Mouse (Mus musculus) left cerebral cortex, postnatal 4 days (tissue): Measurements from ENCODE around the gene Mapkapk3. TPM values are rescaled to one million over a fixed set of nuclear protein-coding genes. Genes with fewer than 3 reads are reported as not detected.
A peak's percentile ranks its signal among the peaks of the same experiment; 100 is the strongest.

ENCODE experiments used
- DNase-seq: peaks from one replicate; pipeline ENCODE4 v3.0.0-alpha.2; 2022
- intact Hi-C: fragments of 180-260 bp; cut with DNase I; formaldehyde crosslinking; loops from one replicate; pipeline ENCODE4 v1.15.1; 2025
- total RNA-seq, 2 experiments: library from RNA; stranded (reverse); gene quantifications; 2 replicates each; pipeline ENCODE4 v1.2.3; 2021

Gene Mapkapk3
- total RNA-seq, 2 experiments from 2014 or later: 3.3 to 4.8 TPM

DNA sequence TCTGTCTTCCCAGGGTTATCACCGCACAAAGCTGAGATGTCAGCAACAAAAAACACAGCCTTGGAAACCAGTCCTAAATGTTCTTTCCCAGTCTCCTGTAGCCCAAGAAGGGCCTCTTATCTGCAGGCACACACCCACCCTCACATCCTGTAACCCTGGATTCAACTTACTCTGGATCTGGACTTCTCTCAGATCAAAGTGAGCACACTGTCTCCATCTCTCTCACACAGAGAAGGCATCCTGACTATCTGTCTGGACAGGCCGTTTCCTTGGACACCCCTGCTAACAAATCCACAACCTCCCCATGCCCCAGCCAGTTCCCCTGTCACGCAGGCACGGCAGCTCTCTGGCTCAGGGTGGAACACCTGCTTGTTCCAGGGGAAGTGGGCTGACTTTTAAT is 17.4 kb downstream of the Mapkapk3 start:
- no peak for DNase-seq
- intact Hi-C loops: no loop called here

DNA sequence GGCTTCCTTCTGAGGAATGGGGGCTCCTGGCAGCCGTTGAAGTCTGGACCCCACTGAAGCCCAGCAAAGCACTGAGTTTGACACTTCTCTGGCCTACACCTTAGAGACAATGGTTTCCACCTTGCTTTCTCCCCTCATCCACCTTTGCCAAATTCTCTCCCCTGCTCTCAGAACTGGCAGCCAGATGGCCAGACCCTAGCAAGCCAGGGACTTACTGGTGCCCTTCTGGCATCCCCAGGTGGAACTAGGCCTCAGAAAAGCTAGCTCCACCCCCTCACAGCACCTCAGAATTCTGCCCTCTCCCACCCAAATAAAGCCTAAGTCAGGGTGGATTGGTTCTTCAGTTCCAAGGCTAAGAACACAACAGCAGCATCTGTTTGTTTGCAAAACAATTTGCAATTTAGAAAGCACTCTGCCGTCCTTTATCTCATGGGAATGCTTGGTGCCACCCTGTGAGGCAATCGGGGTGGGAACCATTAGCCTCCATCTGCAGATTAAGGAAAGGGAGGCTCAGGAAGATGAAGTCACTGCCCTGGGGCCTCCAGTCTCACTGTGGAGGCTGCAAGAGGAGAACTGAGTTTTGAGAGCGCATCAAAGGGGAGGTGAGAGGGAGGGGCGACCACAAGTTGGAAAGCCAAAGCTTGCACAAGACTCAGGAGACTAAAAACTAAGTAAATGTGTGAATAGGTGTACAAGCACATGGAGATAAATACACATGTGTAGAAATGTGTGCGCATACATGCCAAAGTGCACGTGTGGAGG is 18.3 kb downstream of the Mapkapk3 start:
- no peak for DNase-seq

DNA sequence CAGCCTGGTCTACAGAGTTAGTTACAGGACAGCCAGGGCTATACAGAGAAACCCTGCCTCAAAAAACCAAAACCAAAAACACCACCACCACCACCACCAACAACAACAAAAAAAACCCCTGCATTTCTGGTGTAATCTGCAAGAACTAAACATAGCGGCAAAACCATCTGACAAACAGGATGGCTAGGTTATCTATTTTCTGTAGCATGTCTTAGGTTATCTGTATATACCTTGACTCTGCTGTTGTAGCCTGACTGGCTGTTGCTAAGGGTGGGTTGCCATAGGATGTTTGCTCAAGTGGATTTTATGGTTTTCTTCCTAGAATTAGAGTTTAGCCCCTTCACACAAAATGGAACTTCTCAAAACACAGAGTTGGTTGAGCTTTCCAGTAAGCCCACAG is 19.9 kb downstream of the Mapkapk3 start:
- intact Hi-C loops: no loop called here

More for the DNA sequence above, 18.3 kb downstream of the Mapkapk3 start:
- intact Hi-C loops: no loop called here

DNA sequence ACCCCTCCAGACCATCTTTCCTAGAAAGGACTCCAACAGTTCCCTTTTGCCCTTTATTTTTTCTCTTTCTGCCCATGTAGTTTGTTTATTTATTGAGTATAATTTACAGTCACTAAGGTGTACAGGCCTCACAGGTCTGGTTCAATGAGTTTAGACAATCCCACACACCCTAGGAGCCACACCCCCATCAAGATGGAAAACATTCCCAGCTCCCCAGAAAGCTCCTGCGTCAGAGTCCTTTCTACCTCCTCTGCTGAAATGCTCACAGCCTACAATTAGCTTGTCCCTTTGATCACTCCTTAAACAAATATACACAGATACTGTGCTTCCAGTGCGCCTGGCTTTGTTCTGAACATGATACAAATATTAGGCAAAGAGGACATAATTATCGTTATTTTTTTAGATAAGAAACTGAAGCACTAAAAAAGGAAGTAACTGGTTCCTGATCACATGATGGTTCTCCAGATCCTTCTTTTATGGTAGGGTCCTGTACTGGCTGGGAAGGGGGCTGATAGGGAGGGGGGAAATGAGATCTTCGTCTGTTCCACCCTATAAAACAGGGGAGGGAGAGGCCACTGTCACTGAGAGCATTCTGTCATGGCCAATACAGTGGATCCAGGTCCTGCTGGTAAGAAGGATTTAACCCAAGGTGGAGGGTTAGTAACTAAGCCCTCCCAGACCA is 21.8 kb downstream of the Mapkapk3 start:
- no peak for DNase-seq
- intact Hi-C loops: no loop called here

More for the DNA sequence above, 19.9 kb downstream of the Mapkapk3 start:
- DNase-seq: no peak

DNA sequence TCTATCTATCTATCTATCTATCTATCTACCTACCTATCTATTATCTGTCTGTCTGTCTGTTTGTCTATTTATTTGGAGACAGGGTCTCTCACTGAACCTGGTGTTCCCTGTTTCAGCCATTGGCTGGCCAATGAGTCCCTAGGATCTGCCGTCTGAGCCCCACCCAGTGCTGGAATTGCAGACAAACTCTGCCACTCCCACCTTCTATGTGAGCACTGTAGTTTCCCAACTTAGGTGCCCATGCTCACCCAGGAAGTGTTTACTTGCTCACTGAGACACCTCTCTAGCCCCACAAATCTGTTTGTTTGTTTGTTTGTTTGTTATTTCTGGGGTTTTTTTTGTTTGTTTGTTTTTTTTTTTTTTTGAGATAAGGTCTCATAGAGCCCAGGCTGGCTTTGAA is 22.6 kb downstream of the Mapkapk3 start:
- intact Hi-C loops: no loop called here
- no peak for DNase-seq

DNA sequence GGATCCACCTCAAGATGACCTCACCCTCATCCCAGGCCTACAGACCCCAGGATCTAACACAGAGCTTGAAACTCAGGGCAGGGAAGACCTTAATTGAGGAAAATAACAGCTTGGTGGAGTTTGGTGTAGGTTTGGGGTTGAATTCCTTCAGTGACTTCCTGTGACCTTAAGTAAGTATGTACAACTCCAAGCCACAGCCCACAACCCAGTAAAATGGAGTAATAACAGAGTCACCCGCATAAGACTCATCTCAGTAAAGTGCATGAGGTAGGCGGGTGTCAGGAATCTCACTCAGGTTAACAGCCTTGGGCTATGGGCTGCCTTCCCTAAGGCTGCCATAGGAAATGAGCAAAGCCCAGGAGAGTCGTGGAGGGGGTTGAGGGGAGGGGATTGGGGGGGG is 24.9 kb downstream of the Mapkapk3 start:
- no peak for DNase-seq
- intact Hi-C loops: no loop called here

DNA sequence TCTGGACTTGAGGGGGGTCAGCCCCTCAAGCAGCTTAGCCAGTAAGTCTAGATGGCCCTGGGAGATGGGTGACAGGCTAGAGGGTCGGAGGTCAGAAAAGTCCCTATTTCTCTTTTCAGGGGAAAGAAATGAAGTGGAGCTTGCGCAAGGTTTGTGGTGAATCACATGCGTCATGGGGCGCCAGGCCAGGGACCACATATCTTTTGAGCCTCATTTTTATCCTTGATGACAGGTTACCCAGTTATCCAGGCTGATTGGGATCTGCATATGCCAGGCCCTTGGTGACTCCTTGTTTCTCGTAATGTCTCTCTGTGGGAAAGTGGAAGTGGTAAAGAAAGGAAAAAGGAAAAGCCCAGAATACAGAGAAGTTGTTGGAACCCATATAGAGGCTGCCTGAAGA is 25.8 kb downstream of the Mapkapk3 start:
- no peak for DNase-seq
- intact Hi-C loops: no loop called here

DNA sequence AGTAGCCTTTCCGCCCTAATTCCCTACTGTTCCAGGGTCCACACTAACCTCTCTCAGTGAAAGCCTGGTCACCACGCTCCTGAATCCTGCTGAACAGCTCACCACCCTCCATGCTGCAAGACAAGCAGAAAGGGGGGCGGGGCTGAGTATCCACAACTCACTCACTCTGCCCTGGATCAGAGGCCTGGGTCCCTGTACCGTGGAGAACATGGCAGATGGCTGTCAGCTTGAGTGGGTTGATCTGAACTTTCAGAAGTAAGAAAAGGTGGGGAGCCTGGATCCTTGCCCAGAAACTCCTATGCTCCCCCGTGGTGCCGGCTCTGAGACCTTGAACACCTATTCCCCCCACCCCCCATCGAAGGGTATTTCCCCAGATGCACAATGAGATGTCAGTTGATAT is 27.3 kb downstream of the Mapkapk3 start:
- intact Hi-C loops: no loop called here
- peak; percentile 54 for DNase-seq

DNA sequence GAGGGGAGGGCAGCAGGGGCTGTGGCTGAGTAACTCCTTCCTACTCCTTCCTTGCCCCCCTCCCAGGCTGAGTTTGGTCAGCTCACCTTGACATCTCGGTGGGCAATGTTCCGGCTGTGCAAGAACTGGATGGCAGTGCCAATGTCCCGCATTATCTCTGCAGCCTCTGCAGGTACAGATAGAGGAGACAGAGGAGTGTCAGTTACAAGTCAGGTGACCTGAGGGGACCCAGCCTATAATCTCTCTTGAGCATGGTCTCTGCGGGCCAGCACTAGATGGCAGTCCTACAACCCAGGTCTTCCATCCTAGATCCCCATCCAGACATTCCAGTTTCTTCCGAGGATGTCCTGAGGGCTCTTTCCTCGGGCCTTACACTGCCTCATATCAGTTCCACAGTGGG is 27.9 kb downstream of the Mapkapk3 start:
- no peak for DNase-seq
- intact Hi-C loops: no loop called here

DNA sequence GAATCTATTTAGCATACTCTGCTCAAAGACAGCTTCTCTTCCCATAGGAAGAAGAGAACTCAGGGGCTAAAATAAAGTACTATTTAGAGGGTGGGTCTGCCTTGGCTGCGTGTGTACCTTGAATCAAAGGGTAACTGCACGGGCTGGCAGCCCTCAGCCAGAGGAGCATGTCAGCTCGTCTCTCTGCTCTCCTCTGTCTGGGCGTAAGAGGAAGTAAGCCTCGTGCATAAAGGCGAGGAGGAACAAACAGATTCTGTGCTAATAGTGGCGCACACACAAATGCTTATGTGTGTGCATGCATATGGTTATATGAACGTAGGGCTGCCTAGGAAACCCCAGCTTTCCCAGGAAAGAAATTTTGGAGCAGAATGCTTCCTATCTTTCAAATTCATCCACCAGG is 28.8 kb downstream of the Mapkapk3 start:
- DNase-seq: no peak
- intact Hi-C loops: no loop called here

DNA sequence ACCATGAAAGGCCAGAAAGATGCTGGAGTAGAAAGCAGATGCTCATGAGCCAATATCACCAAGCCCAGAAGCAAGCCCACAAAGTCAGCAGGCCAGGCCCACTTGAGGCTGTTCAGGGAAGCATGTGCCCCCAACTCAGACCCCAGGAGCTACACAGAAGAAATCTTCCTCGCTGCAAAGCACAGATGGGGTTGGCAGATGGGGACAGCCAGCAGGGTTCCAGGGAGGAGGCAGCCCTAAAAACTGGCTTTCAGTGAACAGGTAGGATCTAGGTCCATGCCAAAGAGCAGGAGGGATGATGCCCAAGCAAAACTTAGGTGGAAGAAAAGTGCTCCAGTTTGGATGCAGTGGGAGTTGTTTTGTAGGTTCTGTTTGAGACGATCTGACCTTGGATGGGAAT is 29.2 kb downstream of the Mapkapk3 start:
- intact Hi-C loops: no loop called here
- DNase-seq: peak; percentile 39

DNA sequence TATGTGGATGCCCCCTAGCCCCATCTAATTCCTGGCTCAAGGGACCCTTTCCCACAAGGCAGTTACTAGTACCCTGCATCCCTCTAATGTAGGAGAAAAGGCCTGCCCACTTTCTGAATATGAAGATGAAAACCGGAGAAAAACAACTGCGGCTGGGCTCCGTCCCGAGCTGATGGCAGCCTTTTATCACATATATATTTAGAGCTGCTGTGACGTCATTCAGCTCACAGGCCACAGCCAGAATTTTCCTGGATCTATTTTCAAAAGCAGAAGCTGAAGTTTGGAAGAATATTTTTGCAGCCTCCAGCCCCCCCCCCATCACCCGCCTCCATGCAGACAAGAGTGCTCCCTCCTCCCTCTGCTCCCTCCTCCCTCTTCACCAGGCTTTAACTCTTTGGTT is 30.1 kb downstream of the Mapkapk3 start:
- intact Hi-C loops: no loop called here
- no peak for DNase-seq

DNA sequence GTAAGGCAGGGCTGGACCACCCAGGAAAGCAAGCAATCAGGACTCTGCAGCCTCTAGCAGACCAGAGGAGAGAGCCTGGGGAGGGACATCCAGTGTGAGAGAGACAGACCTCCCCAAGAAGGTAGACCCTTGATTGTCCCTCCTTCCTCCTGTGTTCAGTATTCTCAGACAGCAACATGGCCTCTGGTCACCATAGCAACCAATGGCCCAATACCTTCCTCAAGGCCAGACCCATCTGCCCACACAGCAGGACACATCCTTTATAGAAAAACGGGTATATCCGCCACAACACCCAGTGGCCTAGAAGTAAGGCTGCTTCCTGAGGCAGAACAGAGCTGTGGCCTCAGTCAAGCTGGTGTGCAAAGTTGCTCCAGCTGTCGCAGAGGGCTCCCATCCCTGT is 34.1 kb downstream of the Mapkapk3 start:
- DNase-seq: peak; percentile 75
- intact Hi-C loops: no loop called here

DNA sequence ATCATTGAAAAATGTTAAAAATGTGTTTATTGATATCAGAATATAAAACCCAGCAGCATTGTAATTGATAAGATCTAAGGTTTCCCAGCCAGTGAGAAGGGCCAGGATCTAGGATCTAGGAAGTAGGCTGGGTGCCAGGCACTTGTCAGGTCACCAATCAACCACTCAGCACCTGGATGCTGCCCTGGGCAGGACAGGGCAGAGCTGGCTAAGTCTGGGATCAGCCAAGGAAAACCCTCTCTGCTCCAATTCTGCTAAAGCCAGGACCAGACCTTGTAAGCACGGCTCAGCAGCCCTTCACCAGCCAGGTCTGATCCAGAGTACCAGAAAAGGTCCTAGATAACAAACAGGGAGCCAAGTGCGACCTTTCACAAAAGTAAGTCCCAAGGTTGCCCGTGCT is 34.8 kb downstream of the Mapkapk3 start:
- intact Hi-C loops: no loop called here
- peak; percentile 36 for DNase-seq

DNA sequence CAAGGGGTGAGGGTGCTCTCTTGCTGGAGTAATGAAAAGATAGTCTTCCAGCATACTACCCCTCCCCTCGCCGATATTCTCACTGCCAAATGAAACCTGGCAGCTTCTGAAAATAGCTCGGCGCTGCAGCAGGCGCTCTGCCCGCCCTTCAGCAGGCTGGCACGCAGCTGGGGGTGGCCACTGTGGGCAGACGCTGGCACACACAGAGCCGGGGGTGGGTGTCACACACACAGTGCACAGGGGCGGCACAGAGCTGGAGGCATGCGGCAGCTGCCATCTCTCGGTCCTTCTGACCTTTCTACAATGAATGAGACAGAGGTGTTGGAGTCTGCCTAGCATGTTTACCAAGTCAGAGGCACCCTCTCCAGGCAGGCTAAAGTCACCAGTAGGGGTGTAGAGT is 35.2 kb downstream of the Mapkapk3 start:
- intact Hi-C loops: no loop called here
- DNase-seq: peak; percentile 91

DNA sequence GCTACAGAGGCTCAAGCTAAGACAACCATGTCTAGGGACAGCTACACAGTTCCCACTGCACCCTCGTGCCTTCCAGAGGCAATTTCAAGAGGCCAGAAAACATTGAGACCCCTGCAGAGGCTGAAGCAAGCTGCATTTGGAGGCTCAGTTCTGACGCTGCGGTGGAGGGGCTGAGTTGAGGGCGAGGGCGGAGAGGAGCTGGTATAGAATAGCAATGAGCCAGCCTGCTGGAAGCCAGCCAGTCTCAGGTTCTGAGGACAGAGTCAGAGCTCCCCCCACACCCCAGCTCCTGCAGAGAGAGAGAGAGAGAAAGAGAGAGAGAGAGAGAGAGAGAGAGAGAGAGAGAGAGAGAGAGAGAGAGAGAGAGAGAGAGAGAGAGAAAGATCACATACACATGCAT is 37.5 kb downstream of the Mapkapk3 start:
- intact Hi-C loops: no loop called here
- DNase-seq: peak; percentile 83

DNA sequence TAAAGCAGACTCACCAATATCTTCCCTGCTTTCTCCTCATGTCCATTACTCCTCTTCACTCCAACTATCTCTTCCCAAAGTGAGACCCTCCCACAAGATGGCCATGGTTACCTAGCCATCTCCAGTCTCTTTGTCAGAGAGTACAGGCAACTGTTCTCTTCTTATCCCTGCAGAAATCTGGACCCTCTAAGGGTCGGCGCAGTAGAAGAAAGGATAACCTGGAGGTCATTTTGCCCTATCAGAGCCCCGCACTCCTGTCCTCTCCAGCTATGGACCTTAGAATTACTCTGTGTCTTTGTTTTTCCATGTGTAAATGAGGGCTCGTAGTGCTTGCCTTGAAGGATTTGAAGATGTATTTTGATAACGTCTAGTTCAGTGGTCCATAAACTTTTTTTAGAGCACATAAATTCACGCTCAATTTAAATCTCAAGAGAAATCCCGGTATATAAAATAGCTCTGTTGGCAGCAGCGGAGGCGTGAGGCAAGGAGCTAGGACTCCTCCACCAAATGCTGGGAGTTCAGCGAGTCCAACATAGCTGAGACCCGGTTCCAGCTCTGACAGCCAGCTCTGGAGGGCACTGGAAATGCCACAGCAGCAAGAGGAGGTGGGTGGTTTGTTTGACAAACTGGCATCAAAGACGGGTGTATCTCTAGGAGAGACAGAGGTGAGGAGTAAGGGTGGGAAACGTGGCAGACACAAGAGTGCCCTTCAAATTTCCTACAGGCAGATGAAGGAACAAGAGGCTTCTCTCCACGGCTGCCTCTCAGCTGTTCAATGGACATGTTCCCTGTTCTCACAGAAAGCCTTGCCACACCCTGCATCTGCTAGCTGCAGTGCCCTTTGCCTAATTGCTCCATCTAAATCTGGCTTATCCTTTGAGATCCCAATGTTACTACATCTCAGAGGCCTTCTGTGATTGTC is 39.0 kb downstream of the Mapkapk3 start:
- DNase-seq: no peak
- intact Hi-C loops: no loop called here

DNA sequence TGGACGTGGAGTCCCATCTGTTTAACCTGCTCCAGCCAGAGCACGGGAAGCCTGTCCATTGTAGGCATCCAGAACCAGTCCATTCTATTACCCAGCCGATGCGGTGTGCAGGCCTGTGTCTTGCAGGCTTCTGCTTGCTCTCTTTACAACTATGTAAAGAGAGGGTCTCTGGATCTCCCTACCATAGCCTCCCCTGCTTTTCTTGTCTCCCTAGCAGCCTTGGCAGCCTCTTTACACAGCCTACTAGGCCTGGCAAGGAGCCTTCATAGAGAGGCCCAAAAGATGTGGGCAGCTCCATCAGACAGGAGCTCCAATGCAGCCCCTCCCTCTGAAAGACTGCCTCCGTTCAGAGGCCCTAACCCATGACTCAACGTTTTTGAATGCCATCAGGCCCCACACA is 40.5 kb downstream of the Mapkapk3 start:
- no peak for DNase-seq
- intact Hi-C loops: no loop called here

DNA sequence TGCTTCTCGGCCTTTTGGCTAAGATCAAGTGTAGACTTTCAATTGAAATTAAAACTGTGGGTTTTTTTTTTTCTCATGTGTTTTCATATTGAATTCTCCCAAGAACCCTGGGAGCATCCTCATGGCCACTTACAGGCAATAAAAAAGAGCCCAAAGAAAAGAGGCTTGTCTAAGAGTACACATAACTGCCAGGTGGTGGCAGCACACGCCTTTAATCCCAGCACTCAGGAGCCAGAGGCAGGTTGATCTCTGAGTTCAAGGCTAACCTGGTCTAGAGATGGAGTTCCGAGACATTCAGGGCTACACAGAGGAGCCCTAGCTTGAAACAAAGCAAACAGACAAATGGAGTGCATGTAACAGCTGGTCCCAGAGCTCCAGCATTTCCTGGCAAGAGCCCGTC is 43.5 kb downstream of the Mapkapk3 start:
- peak; percentile 25 for DNase-seq
- intact Hi-C loops: no loop called here

DNA sequence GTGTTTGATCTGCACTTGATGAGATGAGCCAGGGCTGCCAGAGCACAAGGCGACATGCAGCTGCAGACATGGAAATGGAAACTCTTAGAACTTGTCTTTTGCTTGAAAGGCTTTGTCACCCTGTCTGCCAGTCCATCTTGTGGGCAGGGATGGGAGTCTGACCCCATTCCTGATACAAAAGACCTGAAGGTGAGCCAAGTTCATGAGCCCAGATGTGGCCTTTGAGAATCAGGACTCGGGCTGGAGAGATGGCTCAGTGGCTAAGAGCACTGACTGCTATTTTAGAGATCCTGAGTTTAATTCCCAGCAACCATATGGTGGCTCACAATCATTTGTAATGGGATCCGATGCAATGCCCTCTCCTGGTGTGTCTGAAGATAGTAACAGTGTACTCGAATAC is 44.4 kb downstream of the Mapkapk3 start:
- no peak for DNase-seq
- intact Hi-C loops: no loop called here

DNA sequence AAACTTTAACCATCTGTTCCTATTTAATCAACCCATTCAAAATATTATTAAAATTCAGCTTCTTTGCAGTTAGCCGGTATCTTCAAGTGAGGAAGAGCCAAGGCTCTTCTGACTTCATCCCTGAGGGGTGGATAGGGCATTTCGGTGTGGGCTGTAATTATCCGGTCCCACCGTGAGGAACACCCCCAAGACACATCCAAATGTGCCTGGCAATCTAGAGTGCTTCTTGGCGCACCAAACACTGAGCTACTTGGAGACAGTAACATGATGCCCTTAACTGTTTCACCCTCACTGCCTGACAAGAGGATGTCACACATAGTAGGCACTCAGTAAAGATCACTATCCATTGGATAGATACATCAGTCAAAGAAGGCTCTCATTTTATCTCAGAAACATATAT is 53.5 kb downstream of the Mapkapk3 start:
- intact Hi-C loops: no loop called here
- no peak for DNase-seq
